Mouse (Mus musculus): ENCODE results near the gene Smim14.

The Smim14 gene

DNA sequence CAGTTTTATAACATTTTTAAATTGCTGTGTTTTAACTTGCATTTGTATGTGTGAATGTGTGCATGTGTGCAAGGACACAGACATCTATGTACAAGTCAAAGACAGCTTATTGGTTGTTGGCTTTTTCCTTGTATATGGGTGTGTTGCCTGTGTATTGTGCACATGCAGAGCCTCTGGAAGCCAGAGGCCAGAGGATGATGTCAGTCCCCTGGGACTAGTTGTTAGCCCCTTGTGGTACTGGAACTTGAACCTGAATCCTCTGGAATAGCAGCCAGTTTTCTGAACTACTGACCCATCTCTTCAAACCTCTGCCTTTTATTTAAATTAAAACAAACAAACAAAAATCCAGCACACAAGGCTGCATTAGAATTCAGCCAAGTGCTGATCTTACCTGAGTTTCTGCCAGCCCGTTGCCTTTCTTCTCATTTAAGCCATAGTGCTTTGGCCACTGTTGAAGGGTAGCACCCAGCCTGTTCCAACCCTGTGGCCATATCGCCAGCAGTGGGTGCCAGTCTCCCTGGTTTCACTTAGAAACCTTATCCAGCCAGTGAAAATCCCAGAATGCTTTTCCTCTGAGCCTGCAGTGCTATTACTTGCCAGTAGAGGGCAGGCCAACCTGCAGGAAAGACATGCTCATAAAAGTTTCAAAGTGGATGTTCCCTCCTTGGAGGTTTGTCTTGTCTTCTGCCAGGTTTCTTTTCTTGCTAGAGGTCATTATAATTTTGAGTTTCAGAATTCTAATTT is 135.6 kb downstream of the Smim14 start:
- DNase-seq (ENCODE audit: low spot score), result peak; percentile 79

All from ovary, postnatal 14 days (tissue).